Mouse (Mus musculus) thymus, postnatal 0 days (tissue): ENCODE measurements around the gene Sugct. TPM values are rescaled to one million over a fixed set of nuclear protein-coding genes. Genes with fewer than 3 reads are reported as not detected.
A peak's percentile ranks its signal among the peaks of the same experiment; 100 is the strongest.

Experiments
- DNase-seq: peaks from one replicate; pipeline ENCODE4 v3.0.0-alpha.2; 2015; ENCODE audit warnings: low spot score
- polyA plus RNA-seq: library from polyadenylated mRNA; unstranded; fragments of >200 nt; fragmentation: Nextera tagmentation; extraction: Ambion mirVana; gene quantifications from 2 replicates; pipeline ENCODE4 v1.2.1, GENCODE M21; 2015

The Sugct gene
- polyA plus RNA-seq, 1 experiment from 2014 or later = 6.0 TPM

- DNase-seq = no peak
Observed at GRCm38 (mm10) chr13:17296912-17297311, 398.4 kb downstream of the Sugct start.

- no peak for DNase-seq
Observed at GRCm38 (mm10) chr13:17296460-17296859, 398.9 kb downstream of the Sugct start.

- DNase-seq = no peak
Observed at GRCm38 (mm10) chr13:17291057-17291456, 404.3 kb downstream of the Sugct start.

GRCm38 (mm10) chr13:17288377-17288776 is 407.0 kb downstream of the Sugct start:
- no peak for DNase-seq

GRCm38 (mm10) chr13:17245936-17246335 is 449.4 kb downstream of the Sugct start:
- DNase-seq = no peak

GRCm38 (mm10) chr13:17216524-17216923 is 478.8 kb downstream of the Sugct start:
- DNase-seq = no peak

- no peak for DNase-seq
Observed at GRCm38 (mm10) chr13:17212681-17213080, 482.7 kb downstream of the Sugct start.

GRCm38 (mm10) chr13:17190180-17190762 is 505.1 kb downstream of the Sugct start:
- DNase-seq = no peak

- peak; percentile 31 for DNase-seq
Observed at GRCm38 (mm10) chr13:17185253-17185652, 510.1 kb downstream of the Sugct start.

GRCm38 (mm10) chr13:17165917-17166316 is 529.4 kb downstream of the Sugct start:
- DNase-seq = no peak

- no peak for DNase-seq
Observed at GRCm38 (mm10) chr13:17164721-17165120, 530.6 kb downstream of the Sugct start.

GRCm38 (mm10) chr13:17146441-17146992 is 548.8 kb downstream of the Sugct start:
- no peak for DNase-seq

- no peak for DNase-seq
Observed at GRCm38 (mm10) chr13:17116073-17116472, 579.3 kb downstream of the Sugct start.

- DNase-seq = no peak
Observed at GRCm38 (mm10) chr13:17102372-17102771, 593.0 kb downstream of the Sugct start.

GRCm38 (mm10) chr13:17086547-17086946 is 608.8 kb downstream of the Sugct start:
- DNase-seq = no peak

GRCm38 (mm10) chr13:17086146-17086545 is 609.2 kb downstream of the Sugct start:
- DNase-seq = no peak

GRCm38 (mm10) chr13:17084946-17085852 is 610.2 kb downstream of the Sugct start:
- DNase-seq = no peak

GRCm38 (mm10) chr13:17081618-17082017 is 613.7 kb downstream of the Sugct start:
- DNase-seq = no peak

GRCm38 (mm10) chr13:17065552-17065951 is 629.8 kb downstream of the Sugct start:
- no peak for DNase-seq

GRCm38 (mm10) chr13:17056650-17057049 is 638.7 kb downstream of the Sugct start:
- DNase-seq = no peak

- no peak for DNase-seq
Observed at GRCm38 (mm10) chr13:17043426-17044224, 651.7 kb downstream of the Sugct start.

- no peak for DNase-seq
Observed at GRCm38 (mm10) chr13:17042332-17042731, 653.0 kb downstream of the Sugct start.
